Mouse (Mus musculus): ENCODE results near the gene Tmem205. TPM values are rescaled to one million over a fixed set of nuclear protein-coding genes. Genes with fewer than 3 reads are reported as not detected.

The Tmem205 gene
- total and polyA plus RNA-seq, 3 experiments = 65.5 to 129 (median 71.8) TPM

DNA sequence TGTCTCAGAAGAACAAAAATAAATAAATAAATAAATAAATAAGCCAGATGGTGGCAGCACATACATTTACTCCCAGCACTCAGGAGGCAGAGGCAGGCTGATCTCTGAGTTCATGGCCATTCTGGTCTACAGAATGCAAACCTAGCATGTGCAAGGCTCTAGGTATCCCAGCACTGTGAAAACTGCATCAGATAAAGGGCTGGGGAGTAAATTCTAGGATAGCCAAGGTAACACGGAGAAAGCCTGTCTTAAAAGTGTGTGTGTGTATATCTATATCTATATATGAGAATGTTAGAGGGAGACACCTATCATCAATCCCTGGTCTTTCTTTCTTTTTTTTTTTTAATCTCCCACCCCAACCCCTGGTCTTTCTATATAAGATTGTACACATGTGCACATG lies 1.9 kb downstream of the Tmem205 start:
- WGBS = 94% methylated on average over 1 of the region's 1 CpGs
- DNase-seq = no peak

DNA sequence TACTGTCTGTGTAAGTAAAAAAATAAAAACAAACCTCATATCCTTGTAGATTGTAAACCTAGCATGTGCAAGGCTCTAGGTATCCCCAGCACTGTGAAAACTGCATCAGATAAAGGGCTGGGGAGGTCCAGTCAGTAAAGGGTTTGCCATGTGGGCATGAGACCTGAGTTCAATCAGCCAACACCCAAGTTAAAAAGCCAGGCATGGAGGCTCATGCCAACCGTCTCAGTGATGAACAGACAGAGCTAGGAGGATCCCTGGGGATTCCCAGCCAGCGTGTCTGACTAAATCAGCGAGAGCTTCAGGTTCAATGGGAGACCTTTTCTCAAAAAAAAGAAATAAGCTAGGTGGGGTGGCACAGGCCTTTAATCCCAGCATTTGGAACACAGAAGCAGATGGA lies 2.3 kb downstream of the Tmem205 start:
- DNase-seq = no peak
- 97% methylated on average over 3 of the region's 3 CpGs for WGBS
- Histone ChIP-seq H3K36me3 (ENCODE audit: control insufficient read depth, insufficient read depth, low read length) (peaks cover 8% of the 10 kb centered on the region), H3K9ac (ENCODE audit: low read depth, low read length) (no peak overlapping the region), H3K27me3 (ENCODE audit: control insufficient read depth, insufficient read depth, low read length) (no peaks in the 10 kb centered on the region), H3K4me1 (ENCODE audit: control insufficient read depth, insufficient read depth, low read length) (peaks cover 21% of the 10 kb centered on the region), H3K4me3 (no peak overlapping the region), H3K79me2 (replicated peaks; ENCODE audit: control insufficient read depth, insufficient read depth, low read length) (no peaks in the 10 kb centered on the region), H3K27ac (no peak overlapping the region)
- TF ChIP-seq POLR2A (IDR thresholded peaks at IDR 0.05; ENCODE audit: insufficient read depth, low read depth, low read length) (no peak), EP300 (IDR thresholded peaks at IDR 0.05; ENCODE audit: insufficient read depth, low read depth, low read length) (no peak), CTCF (IDR thresholded peaks at IDR 0.05) (no peak)
- intact Hi-C loops (cut with DNase I) = loop anchor here (2.0 kb wide), 1 partner anchor 30 kb away; the partner anchor contains the start of gene Swsap1

More for the DNA sequence above, 1.9 kb downstream of the Tmem205 start:
- Histone ChIP-seq H3K27ac (no peak overlapping the region), H3K4me3 (no peak overlapping the region), H3K79me2 (replicated peaks; ENCODE audit: control insufficient read depth, insufficient read depth, low read length) (no peaks in the 10 kb centered on the region), H3K9ac (ENCODE audit: low read depth, low read length) (no peak overlapping the region), H3K27me3 (ENCODE audit: control insufficient read depth, insufficient read depth, low read length) (no peaks in the 10 kb centered on the region), H3K36me3 (ENCODE audit: control insufficient read depth, insufficient read depth, low read length) (peaks cover 8% of the 10 kb centered on the region), H3K4me1 (ENCODE audit: control insufficient read depth, insufficient read depth, low read length) (peaks cover 21% of the 10 kb centered on the region)
- no peak for TF ChIP-seq CTCF (IDR thresholded peaks at IDR 0.05)
- no peak for TF ChIP-seq POLR2A (IDR thresholded peaks at IDR 0.05; ENCODE audit: insufficient read depth, low read depth, low read length)
- no peak for TF ChIP-seq EP300 (IDR thresholded peaks at IDR 0.05; ENCODE audit: insufficient read depth, low read depth, low read length)
- intact Hi-C loops (cut with DNase I) = loop anchor here (2.0 kb wide), 1 partner anchor 29 kb away; the partner anchor contains the start of gene Swsap1

GRCm38 (mm10) chr9:21924099-21924493 lies 3.3 kb downstream of the Tmem205 start:
- TF ChIP-seq CTCF (IDR thresholded peaks at IDR 0.05) (no peak), POLR2A (IDR thresholded peaks at IDR 0.05; ENCODE audit: insufficient read depth, low read depth, low read length) (no peak), EP300 (IDR thresholded peaks at IDR 0.05; ENCODE audit: insufficient read depth, low read depth, low read length) (peak; percentile 92)
- DNase-seq = peak; percentile 90 to 94
- no peak overlapping the region for H3K4me3 ChIP-seq
- H3K36me3 ChIP-seq (ENCODE audit: control insufficient read depth, insufficient read depth, low read length) = peaks cover 8% of the 10 kb centered on the region
- H3K27ac ChIP-seq = peak overlapping the region; percentile 78
- H3K9ac ChIP-seq (ENCODE audit: low read depth, low read length) = no peak overlapping the region
- H3K79me2 ChIP-seq (replicated peaks; ENCODE audit: control insufficient read depth, insufficient read depth, low read length) = no peaks in the 10 kb centered on the region
- H3K27me3 ChIP-seq (ENCODE audit: control insufficient read depth, insufficient read depth, low read length) = no peaks in the 10 kb centered on the region
- intact Hi-C loops (cut with DNase I) = loop anchor here (2.0 kb wide), 1 partner anchor 31 kb away; the partner anchor contains the start of gene Swsap1
- peaks cover 21% of the 10 kb centered on the region for H3K4me1 ChIP-seq (ENCODE audit: control insufficient read depth, insufficient read depth, low read length)
- WGBS = 12% methylated on average over 6 of the region's 6 CpGs

DNA sequence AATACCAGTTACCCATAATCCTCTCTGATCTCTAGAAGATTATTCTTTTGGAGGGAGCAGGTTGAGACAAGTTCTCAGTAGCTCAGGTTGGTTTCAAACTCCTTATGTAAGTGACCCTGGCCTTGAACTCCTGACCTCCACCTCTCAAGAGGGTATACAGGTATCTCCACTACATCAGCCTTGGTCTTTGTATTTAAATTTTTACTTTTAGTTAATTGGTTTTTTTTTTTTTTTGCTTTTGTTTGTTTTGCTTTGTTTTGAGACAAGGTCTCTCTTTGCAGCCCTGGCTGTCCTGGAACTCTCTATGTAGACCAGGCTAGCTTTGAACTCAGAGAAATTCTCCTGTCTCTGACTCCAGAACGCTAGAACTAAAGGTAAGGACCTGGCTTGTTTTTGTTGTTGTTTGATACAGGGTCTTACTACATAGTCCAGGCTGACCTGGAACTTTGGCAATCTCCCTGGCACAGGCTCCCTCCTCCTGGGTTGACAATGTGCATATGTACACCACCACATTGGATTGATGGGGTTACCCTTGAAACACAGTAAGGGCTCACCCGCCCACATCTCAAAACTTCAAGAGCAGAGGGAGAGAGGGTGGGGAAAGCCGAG lies 3.8 kb downstream of the Tmem205 start:
- no peak overlapping the region for H3K9ac ChIP-seq (ENCODE audit: low read depth, low read length)
- whole genome bisulfite sequencing = 7% methylated on average over 3 of the region's 3 CpGs
- no peaks in the 10 kb centered on the region for H3K27me3 ChIP-seq (ENCODE audit: control insufficient read depth, insufficient read depth, low read length)
- intact Hi-C loops (cut with DNase I) = loop anchor here (2.0 kb wide), 1 partner anchor 31 kb away; the partner anchor contains the start of gene Swsap1
- no peaks in the 10 kb centered on the region for H3K79me2 ChIP-seq (replicated peaks; ENCODE audit: control insufficient read depth, insufficient read depth, low read length)
- TF ChIP-seq CTCF (IDR thresholded peaks at IDR 0.05) = no peak
- TF ChIP-seq EP300 (IDR thresholded peaks at IDR 0.05; ENCODE audit: insufficient read depth, low read depth, low read length) = no peak
- no peak for TF ChIP-seq POLR2A (IDR thresholded peaks at IDR 0.05; ENCODE audit: insufficient read depth, low read depth, low read length)
- H3K4me1 ChIP-seq (ENCODE audit: control insufficient read depth, insufficient read depth, low read length) = peaks cover 21% of the 10 kb centered on the region
- no peak for DNase-seq
- peak overlapping the region; percentile 78 for H3K27ac ChIP-seq
- H3K4me3 ChIP-seq = no peak overlapping the region
- H3K36me3 ChIP-seq (ENCODE audit: control insufficient read depth, insufficient read depth, low read length) = peaks cover 8% of the 10 kb centered on the region

- no peaks in the 10 kb centered on the region for H3K27me3 ChIP-seq (ENCODE audit: control insufficient read depth, insufficient read depth, low read length)
- H3K4me1 ChIP-seq (ENCODE audit: control insufficient read depth, insufficient read depth, low read length) = peaks cover 21% of the 10 kb centered on the region
- DNase-seq = no peak
- H3K27ac ChIP-seq = peak overlapping the region; percentile 78
- WGBS = 89% methylated on average over 4 of the region's 4 CpGs
- no peak overlapping the region for H3K9ac ChIP-seq (ENCODE audit: low read depth, low read length)
- H3K4me3 ChIP-seq = no peak overlapping the region
- TF ChIP-seq CTCF (IDR thresholded peaks at IDR 0.05) (no peak), EP300 (IDR thresholded peaks at IDR 0.05; ENCODE audit: insufficient read depth, low read depth, low read length) (no peak), POLR2A (IDR thresholded peaks at IDR 0.05; ENCODE audit: insufficient read depth, low read depth, low read length) (no peak)
- no peaks in the 10 kb centered on the region for H3K79me2 ChIP-seq (replicated peaks; ENCODE audit: control insufficient read depth, insufficient read depth, low read length)
- intact Hi-C loops (cut with DNase I) = no loop called here
- H3K36me3 ChIP-seq (ENCODE audit: control insufficient read depth, insufficient read depth, low read length) = peaks cover 8% of the 10 kb centered on the region
Measured at GRCm38 (mm10) chr9:21923036-21923435, 4.3 kb downstream of the Tmem205 start.

- WGBS = 21% methylated on average over 5 of the region's 5 CpGs
- Histone ChIP-seq H3K9ac (ENCODE audit: low read depth, low read length) (no peak overlapping the region), H3K27me3 (ENCODE audit: control insufficient read depth, insufficient read depth, low read length) (no peaks in the 10 kb centered on the region), H3K4me3 (peak overlapping the region; percentile 70), H3K36me3 (ENCODE audit: control insufficient read depth, insufficient read depth, low read length) (peaks cover 3% of the 10 kb centered on the region; the same call in 1 of the 2 replicates), H3K27ac (peak overlapping the region; percentile 60; the same call in 1 of the 2 replicates), H3K79me2 (replicated peaks; ENCODE audit: control insufficient read depth, insufficient read depth, low read length) (no peaks in the 10 kb centered on the region), H3K4me1 (ENCODE audit: control insufficient read depth, insufficient read depth, low read length) (peaks cover 7% of the 10 kb centered on the region)
- no peak for DNase-seq
- intact Hi-C loops (cut with DNase I) = no loop called here
- TF ChIP-seq EP300 (IDR thresholded peaks at IDR 0.05; ENCODE audit: insufficient read depth, low read depth, low read length) = no peak
- TF ChIP-seq POLR2A (IDR thresholded peaks at IDR 0.05; ENCODE audit: insufficient read depth, low read depth, low read length) = no peak
- TF ChIP-seq CTCF (IDR thresholded peaks at IDR 0.05) = no peak
Measured at GRCm38 (mm10) chr9:21918692-21919384, 8.5 kb downstream of the Tmem205 start.
